Mouse (Mus musculus): ENCODE results near the gene Scin. TPM values are rescaled to one million over a fixed set of nuclear protein-coding genes. Genes with fewer than 3 reads are reported as not detected.

Gene Scin
- total RNA-seq, 2 experiments from 2014 or later, result 0.18 TPM; not detected in 1

GRCm38 (mm10) chr12:40114020-40114419, 20.0 kb downstream of the Scin start:
- intact Hi-C loops (cut with DNase I), result no loop called here
- no peak for DNase-seq (ENCODE audit: low spot score in 2 of 2)

DNA sequence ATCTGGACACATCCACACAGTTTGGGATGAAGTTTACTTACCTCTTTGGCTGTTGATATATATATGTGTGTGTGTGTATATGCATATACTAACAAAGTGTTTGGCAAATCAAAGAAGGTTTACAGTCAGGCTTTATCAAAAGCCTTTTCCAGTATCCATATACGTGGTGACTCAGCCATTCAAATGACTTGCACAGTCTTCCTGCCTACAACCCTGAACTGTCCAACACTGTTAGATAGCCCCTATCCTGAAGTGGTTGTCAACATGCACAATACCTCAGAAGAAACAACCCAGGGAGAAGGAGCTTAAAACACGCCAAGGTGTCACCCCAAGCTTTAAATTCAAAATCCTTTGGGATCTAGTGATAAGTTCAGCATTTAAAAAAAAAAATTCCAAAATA, 20.4 kb downstream of the Scin start:
- DNase-seq (ENCODE audit: low spot score in 2 of 2), result no peak

GRCm38 (mm10) chr12:40109227-40109626, 24.8 kb downstream of the Scin start:
- DNase-seq (ENCODE audit: low spot score in 2 of 2), result no peak
- intact Hi-C loops (cut with DNase I), result no loop called here

More for the DNA sequence above, 20.4 kb downstream of the Scin start:
- intact Hi-C loops (cut with DNase I), result no loop called here

DNA sequence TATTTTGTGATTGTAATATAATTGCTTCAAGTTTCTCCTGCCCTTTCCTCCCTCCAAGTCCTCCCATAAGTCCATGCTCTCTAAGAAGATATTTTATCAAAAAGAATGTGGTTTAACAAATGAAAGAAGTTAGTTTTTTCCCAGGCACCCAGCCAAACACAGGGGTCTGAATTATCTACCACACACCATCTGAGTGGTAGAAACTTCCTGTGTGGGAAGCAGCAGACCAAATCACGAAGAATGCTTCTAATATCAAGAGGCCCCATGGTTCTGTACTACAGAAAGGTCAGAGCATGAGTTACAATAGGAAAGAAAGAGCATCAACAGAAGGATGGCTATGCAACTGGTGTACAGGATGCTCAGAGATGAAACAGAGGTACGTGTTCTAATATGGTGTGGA, 25.9 kb downstream of the Scin start:
- intact Hi-C loops (cut with DNase I), result no loop called here
- DNase-seq (ENCODE audit: low spot score in 2 of 2), result no peak

DNA sequence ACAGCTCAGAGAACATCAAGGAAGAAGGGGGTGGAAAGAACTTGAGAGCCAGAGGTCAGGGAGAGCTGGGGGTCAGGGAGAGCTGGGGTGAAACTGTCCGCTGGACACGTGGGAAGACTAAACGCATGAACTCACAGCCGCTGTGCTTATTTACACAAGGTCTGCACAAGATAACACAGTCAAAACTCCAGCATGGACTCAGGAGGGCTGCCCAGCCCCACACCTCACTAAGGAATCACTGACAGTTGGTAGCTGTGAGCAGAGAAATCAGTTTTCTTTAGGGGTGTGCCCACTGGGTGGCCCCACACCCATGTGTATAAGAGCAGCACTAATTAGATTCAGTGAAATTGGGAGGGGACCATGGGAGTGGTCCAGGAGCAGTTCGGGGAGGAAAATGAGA, 27.2 kb downstream of the Scin start:
- intact Hi-C loops (cut with DNase I), result no loop called here
- no peak for DNase-seq (ENCODE audit: low spot score in 2 of 2)

DNA sequence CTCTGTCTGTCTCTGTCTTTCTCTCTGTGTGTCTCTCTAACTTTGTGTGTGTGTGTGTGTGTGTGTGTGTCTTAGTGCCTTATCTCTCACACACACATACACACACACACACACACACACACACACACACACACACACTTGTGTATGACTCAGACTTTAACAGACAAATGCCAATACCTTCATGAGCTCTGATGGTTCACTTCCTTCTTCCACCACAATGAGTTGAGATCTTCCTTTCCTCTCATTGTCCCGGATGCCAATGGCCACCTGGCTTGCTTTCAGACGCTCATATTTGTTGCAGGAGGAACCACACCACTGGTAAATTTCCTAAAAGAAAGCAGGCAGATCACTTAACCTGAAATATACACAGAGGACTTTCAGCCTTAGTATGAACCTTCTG, 29.3 kb downstream of the Scin start:
- DNase-seq (ENCODE audit: low spot score in 2 of 2), result no peak
- intact Hi-C loops (cut with DNase I), result no loop called here

DNA sequence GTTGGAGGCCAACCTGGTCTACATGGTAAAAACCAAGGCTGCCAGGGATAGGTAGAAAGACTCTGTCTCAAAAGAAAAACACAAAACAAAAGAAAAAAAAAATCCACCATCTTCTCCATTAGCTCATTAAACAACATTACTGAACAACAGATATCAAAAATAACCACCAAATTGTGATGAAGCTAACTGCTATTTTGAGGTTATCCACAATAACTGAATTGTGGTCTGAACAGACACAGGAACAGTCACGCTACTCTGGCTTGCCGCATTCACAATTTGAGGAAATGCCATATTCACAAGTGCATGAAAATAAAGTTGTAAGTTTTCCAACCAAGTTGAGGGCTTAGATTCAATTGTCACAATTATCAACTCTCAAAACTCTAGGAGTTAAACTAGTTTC, 31.7 kb downstream of the Scin start:
- intact Hi-C loops (cut with DNase I), result no loop called here
- no peak for DNase-seq (ENCODE audit: low spot score in 2 of 2)

- intact Hi-C loops (cut with DNase I), result no loop called here
- DNase-seq (ENCODE audit: low spot score in 2 of 2), result no peak
Observed at GRCm38 (mm10) chr12:40099407-40099806, 34.6 kb downstream of the Scin start.

- intact Hi-C loops (cut with DNase I), result no loop called here
Observed at GRCm38 (mm10) chr12:40097449-40097848, 36.6 kb downstream of the Scin start.

GRCm38 (mm10) chr12:40097023-40097422, 37.0 kb downstream of the Scin start:
- intact Hi-C loops (cut with DNase I), result no loop called here
- no peak for DNase-seq (ENCODE audit: low spot score in 2 of 2)

More at GRCm38 (mm10) chr12:40097449-40097848, 36.6 kb downstream of the Scin start:
- no peak for DNase-seq (ENCODE audit: low spot score in 2 of 2)

DNA sequence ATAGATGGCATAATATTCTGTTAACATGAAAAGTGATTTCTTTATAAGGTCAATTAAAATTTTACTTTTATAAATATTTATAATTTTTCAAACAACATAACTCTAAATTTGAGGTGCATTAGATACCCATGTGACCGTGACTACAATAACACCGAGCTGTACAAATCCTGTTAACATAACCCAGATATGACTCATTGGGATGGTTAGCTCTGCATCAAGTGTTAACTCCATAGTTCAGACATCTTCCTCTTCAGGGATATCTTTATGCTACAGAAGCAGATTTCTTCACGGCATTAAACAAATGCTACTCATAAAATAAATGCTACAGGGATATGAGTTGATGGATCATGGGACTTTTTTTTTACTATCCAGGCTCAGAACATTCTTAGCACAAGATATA, 37.6 kb downstream of the Scin start:
- intact Hi-C loops (cut with DNase I), result no loop called here
- DNase-seq (ENCODE audit: low spot score in 2 of 2), result no peak

DNA sequence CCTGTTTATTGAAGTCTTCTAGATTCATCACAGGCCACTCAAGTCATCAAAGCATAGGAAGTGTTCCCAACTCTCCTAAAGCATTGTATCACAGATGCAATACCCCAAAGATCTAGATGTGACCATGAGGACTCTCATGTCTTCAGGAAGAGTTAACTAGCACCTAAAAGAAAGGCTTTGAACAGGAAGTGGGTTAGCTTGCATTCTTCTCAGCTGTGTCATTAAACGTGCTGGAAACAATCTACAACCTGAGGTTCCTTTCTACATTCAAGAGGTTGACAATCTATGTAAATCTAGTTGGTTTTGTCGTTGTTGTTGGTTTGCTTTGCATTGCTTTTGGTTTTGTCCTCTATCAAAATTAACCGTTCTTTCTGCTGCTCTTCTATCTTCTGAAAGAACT, 44.0 kb downstream of the Scin start:
- no peak for DNase-seq (ENCODE audit: low spot score in 2 of 2)
- intact Hi-C loops (cut with DNase I), result no loop called here

GRCm38 (mm10) chr12:40085731-40086322, 48.2 kb downstream of the Scin start:
- DNase-seq (ENCODE audit: low spot score in 2 of 2), result peak; percentile 60 to 61
- intact Hi-C loops (cut with DNase I), result no loop called here

DNA sequence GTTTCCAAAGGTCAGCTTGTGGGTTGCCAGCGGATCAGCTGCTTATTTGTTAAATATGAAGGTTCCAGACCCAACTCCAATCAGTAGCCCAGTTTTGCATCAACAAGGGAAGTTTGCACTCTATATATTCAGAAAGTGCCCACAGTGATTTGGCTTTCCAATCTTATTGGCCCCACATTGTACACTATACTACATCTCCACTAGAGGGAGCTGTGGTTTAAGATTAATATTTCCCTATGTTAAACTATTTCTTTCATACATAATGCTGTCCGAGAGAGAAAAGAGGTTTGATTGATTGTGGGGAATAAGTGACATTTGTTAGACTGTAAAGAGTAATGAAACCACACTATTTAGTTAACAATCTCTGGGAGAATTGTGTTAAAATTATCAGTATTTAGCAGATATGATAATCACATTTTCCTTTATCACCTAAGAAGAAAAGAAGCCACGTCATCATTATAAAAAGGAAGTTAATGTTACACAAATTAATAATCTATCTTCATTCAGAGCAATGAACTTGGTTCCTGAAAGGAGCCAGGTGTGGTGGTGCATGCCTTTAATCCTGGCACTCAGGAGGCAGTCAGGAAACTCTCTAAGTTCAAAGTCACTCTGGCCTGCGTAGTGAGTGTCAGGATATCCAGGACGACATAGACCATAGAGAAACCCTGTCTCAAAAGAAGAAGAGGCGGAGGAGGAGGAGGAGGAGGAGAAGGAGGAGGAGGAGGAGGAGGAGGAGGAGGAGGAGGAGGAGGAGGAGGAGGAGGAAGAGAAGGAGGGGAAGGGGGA, 51.4 kb downstream of the Scin start:
- intact Hi-C loops (cut with DNase I), result loop anchor here (1.0 kb wide), 1 partner anchor 82 kb away; no protein-coding TSS in a partner anchor

DNA sequence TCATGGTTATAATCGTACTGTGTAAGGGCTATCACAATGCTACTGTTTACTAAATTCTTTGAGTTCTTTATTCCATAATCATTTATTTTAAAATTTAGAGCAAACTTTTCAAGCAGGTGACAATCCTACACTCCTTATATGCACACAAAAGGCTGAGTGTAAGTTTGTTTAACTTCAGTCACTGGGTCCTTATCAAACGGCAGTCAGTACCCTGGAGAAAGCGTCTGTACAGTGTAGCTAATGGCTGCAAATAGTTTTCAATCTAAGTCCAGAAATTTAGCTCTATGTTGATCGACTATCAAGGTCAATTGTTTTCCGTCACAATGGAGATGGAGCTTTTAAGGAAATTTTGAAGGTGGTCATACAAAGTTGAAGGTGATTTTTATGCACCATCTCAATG, 52.0 kb downstream of the Scin start:
- intact Hi-C loops (cut with DNase I), result loop anchor here (1.0 kb wide), 1 partner anchor 82 kb away; no protein-coding TSS in a partner anchor

More for the DNA sequence above, 51.4 kb downstream of the Scin start:
- DNase-seq (ENCODE audit: low spot score in 2 of 2), result peak in 1 of 2 experiments; percentile 18

GRCm38 (mm10) chr12:40073660-40074059, 60.4 kb downstream of the Scin start:
- no peak for DNase-seq (ENCODE audit: low spot score in 2 of 2)

More for the DNA sequence above, 52.0 kb downstream of the Scin start:
- DNase-seq (ENCODE audit: low spot score in 2 of 2), result no peak

GRCm38 (mm10) chr12:40047024-40047423, 87.0 kb downstream of the Scin start:
- no peak for DNase-seq (ENCODE audit: low spot score in 2 of 2)
- intact Hi-C loops (cut with DNase I), result no loop called here

More at GRCm38 (mm10) chr12:40073660-40074059, 60.4 kb downstream of the Scin start:
- intact Hi-C loops (cut with DNase I), result loop anchor here (2.0 kb wide), 1 partner anchor 563 kb away; no protein-coding TSS in a partner anchor

DNA sequence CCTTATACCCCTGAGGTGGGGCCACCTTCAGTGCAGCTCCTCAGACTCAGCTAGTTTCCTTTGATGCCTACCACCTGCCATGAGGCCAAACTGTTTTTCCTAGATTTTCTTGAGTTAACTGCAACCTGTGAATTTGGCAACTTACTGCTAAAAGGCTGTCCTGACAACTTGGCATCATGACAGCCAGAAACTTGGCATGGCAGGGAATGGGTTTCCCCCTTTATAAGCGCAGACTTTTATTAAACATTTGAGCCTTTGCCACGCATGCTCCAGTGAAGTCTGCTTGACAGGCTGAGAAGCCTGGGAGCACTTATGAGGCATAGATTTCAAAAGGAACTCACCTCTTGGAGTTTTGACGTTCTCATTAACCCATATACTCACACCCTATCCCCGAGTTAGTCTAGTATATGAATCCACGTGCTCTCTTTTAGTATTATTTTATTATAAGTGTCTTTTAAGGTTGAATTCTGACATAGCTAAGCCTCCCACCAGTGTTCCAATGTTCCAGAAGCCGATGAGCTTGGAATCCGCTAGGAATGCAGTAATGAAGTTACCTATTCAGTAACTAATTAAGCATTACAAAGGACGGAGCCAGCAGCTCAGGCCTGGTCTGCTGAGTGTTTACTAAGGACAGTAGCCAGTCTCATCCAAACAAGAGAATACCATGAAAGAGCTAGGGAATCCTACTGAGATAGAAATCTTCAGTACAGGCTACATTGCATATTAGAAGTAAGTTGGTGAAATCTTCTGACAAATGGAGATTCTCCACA, 90.0 kb downstream of the Scin start:
- no peak for DNase-seq (ENCODE audit: low spot score in 2 of 2)
- intact Hi-C loops (cut with DNase I), result no loop called here

GRCm38 (mm10) chr12:40040067-40040466, 94.0 kb downstream of the Scin start:
- peak; percentile 18 to 42 for DNase-seq (ENCODE audit: low spot score in 2 of 2)
- intact Hi-C loops (cut with DNase I), result loop anchor here (1.0 kb wide), 1 partner anchor 530 kb away; no protein-coding TSS in a partner anchor
